Mouse (Mus musculus) embryo, embryonic 9.5 days (tissue): Measurements from ENCODE around the gene Col4a3.

Source experiments
- DNase-seq: peaks from one replicate; pipeline ENCODE4 v3.0.0-alpha.2; 2017; ENCODE audit errors: extremely low spot score

Gene Col4a3

GRCm38 (mm10) chr1:82586713-82587399 lies at the start of gene Col4a3, which contains the start of gene Col4a4:
Gene Col4a3 (plus strand): TSS chr1:82586921.
Gene Col4a4 (minus strand): TSS chr1:82586849.
- peak; percentile 16 for DNase-seq

GRCm38 (mm10) chr1:82537848-82538247 lies 48.9 kb upstream of the Col4a3 start:
- DNase-seq: peak; percentile 24

GRCm38 (mm10) chr1:82540056-82540455 lies 46.7 kb upstream of the Col4a3 start:
- no peak for DNase-seq

GRCm38 (mm10) chr1:82543934-82544333 lies 42.8 kb upstream of the Col4a3 start:
- DNase-seq: no peak

GRCm38 (mm10) chr1:82544419-82545185 lies 42.1 kb upstream of the Col4a3 start:
- no peak for DNase-seq

GRCm38 (mm10) chr1:82545199-82545960 lies 41.3 kb upstream of the Col4a3 start:
- no peak for DNase-seq

GRCm38 (mm10) chr1:82554443-82554850 lies 32.3 kb upstream of the Col4a3 start:
- DNase-seq: peak; percentile 55

GRCm38 (mm10) chr1:82554889-82555288 lies 31.8 kb upstream of the Col4a3 start:
- no peak for DNase-seq

- no peak for DNase-seq
Measured at GRCm38 (mm10) chr1:82560223-82560622, 26.5 kb upstream of the Col4a3 start.

GRCm38 (mm10) chr1:82569405-82569804 lies 17.3 kb upstream of the Col4a3 start:
- DNase-seq: no peak

GRCm38 (mm10) chr1:82571758-82572157 lies 15.0 kb upstream of the Col4a3 start:
- DNase-seq: no peak

GRCm38 (mm10) chr1:82575681-82576080 lies 11.0 kb upstream of the Col4a3 start:
- no peak for DNase-seq

GRCm38 (mm10) chr1:82576182-82576581 lies 10.5 kb upstream of the Col4a3 start:
- no peak for DNase-seq

- DNase-seq: no peak
Measured at GRCm38 (mm10) chr1:82577339-82577738, 9.4 kb upstream of the Col4a3 start.

- DNase-seq: no peak
Measured at GRCm38 (mm10) chr1:82577915-82578314, 8.8 kb upstream of the Col4a3 start.

- no peak for DNase-seq
Measured at GRCm38 (mm10) chr1:82578320-82578719, 8.4 kb upstream of the Col4a3 start.

- DNase-seq: no peak
Measured at GRCm38 (mm10) chr1:82585981-82586380, 740 bp upstream of the Col4a3 start.

GRCm38 (mm10) chr1:82590266-82590665 lies 3.5 kb downstream of the Col4a3 start:
- no peak for DNase-seq

GRCm38 (mm10) chr1:82596864-82597596 lies 10.3 kb downstream of the Col4a3 start:
- DNase-seq: no peak

- no peak for DNase-seq
Measured at GRCm38 (mm10) chr1:82603198-82603950, 16.7 kb downstream of the Col4a3 start.

- no peak for DNase-seq
Measured at GRCm38 (mm10) chr1:82605347-82605746, 18.6 kb downstream of the Col4a3 start.
